Mouse (Mus musculus) neural tube, embryonic 14.5 days (tissue): ENCODE measurements around the gene Cep70. TPM values are rescaled to one million over a fixed set of nuclear protein-coding genes. Genes with fewer than 3 reads are reported as not detected.
A peak's percentile ranks its signal among the peaks of the same experiment; 100 is the strongest.

ENCODE experiments used
- ATAC-seq: fragments of 200-750 bp; cut with Nextera tagmentation; 2 replicates; pipeline ENCODE4 v1.8.0; 2017; ENCODE audit warnings: low read depth, mild to moderate bottlenecking, moderate TSS enrichment, moderate library complexity
- H3K27ac ChIP-seq: fragments of 300-500 bp; sonication (generic); 2 replicates; pipeline ENCODE4 v1.5.1; 2014; ENCODE audit warnings: low read depth, mild to moderate bottlenecking, control low read depth, low read length, moderate library complexity, mixed read lengths
- H3K27me3 ChIP-seq: fragments of 300-500 bp; sonication (generic); 2 replicates; pipeline ENCODE4 v1.6.1; 2014; ENCODE audit warnings: low read length; ENCODE audit not compliant: control insufficient read depth, insufficient read depth
- H3K36me3 ChIP-seq: fragments of 300-500 bp; sonication (generic); 2 replicates; pipeline ENCODE4 v1.6.1; 2014; ENCODE audit warnings: low read length, mixed read lengths; ENCODE audit not compliant: control insufficient read depth, insufficient read depth
- H3K4me1 ChIP-seq: fragments of 300-500 bp; sonication (generic); 2 replicates; pipeline ENCODE4 v1.6.1; 2014; ENCODE audit warnings: low read length; ENCODE audit not compliant: control insufficient read depth, insufficient read depth
- H3K4me2 ChIP-seq: fragments of 300-500 bp; sonication (generic); 2 replicates; pipeline ENCODE4 v1.6.1; 2014; ENCODE audit warnings: mild to moderate bottlenecking, low read depth, low read length, control low read depth
- H3K4me3 ChIP-seq: fragments of 300-500 bp; sonication (generic); 2 replicates; pipeline ENCODE4 v1.5.1; 2014; ENCODE audit warnings: low read depth, low read length, control low read depth, mixed read lengths
- H3K9ac ChIP-seq: fragments of 300-500 bp; sonication (generic); replicated peaks from 2 replicates; pipeline ENCODE4 v1.6.1; 2014; ENCODE audit warnings: low read depth, mild to moderate bottlenecking, control low read depth, low read length, mixed read lengths
- H3K9me3 ChIP-seq: fragments of 300-500 bp; sonication (generic); 2 replicates; pipeline ENCODE4 v1.6.1; 2016; ENCODE audit warnings: low read length; ENCODE audit not compliant: control insufficient read depth
- WGBS: fragments of 180-500 bp; shearing (Covaris S2); extraction: QIAGEN DNeasy Blood & Tissue Kit; methylation state at CpG from one replicate; pipeline ENCODE4 v1.1.7; 2014; 5-methylcytosine and 5-hydroxymethylcytosine counted together
- polyA plus RNA-seq: library from polyadenylated mRNA; unstranded; fragments of >200 nt; fragmentation: Nextera tagmentation; extraction: Ambion mirVana; gene quantifications from 2 replicates; pipeline ENCODE4 v1.2.1, GENCODE M21; 2014

The Cep70 gene
- polyA plus RNA-seq, 1 experiment from 2014 or later, result 62.1 TPM

DNA sequence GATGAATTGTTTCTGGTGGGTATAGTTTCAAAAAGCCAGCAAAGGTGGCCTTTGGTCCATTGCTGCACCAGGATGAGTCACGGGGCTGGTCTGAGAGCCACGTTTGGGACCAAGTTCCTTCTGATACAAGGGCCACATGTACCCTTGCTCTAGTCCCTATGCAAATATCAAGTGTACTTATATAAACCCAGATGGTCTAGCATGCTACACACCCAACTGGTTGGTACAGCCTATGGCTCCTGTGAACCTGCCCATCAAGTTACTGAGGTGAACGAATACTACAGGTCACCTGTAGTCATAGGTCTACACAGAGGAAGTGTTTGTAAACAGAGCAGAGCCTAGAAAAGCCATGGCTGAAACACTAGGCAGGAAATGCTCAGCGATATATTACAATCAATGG lies 93.4 kb downstream of the Cep70 start:
- Histone ChIP-seq H3K36me3 (no peaks in the 10 kb centered on the region), H3K27me3 (no peaks in the 10 kb centered on the region), H3K4me1 (no peaks in the 10 kb centered on the region), H3K4me3 (no peak overlapping the region), H3K27ac (no peak overlapping the region), H3K9ac (no peak overlapping the region), H3K9me3 (no peaks in the 10 kb centered on the region), H3K4me2 (no peak overlapping the region)
- ATAC-seq, result no peak
- WGBS, result 86% methylated on average over 4 of the region's 4 CpGs

- ATAC-seq, result no peak
- WGBS, result 93% methylated on average over 1 of the region's 1 CpGs
These were observed 95.1 kb downstream of the Cep70 start for GRCm38 (mm10) chr9:99338293-99338692.

GRCm38 (mm10) chr9:99339182-99339581 lies 96.0 kb downstream of the Cep70 start:
- Histone ChIP-seq H3K9me3 (no peaks in the 10 kb centered on the region), H3K27me3 (no peaks in the 10 kb centered on the region), H3K27ac (no peak overlapping the region), H3K4me3 (no peak overlapping the region), H3K36me3 (no peaks in the 10 kb centered on the region), H3K4me1 (no peaks in the 10 kb centered on the region), H3K9ac (no peak overlapping the region), H3K4me2 (no peak overlapping the region)
- no peak for ATAC-seq
- 92% methylated on average over 1 of the region's 1 CpGs for WGBS

More at GRCm38 (mm10) chr9:99338293-99338692, 95.1 kb downstream of the Cep70 start:
- no peaks in the 10 kb centered on the region for H3K27me3 ChIP-seq
- H3K9me3 ChIP-seq, result no peaks in the 10 kb centered on the region
- no peak overlapping the region for H3K9ac ChIP-seq
- no peak overlapping the region for H3K4me2 ChIP-seq
- no peak overlapping the region for H3K4me3 ChIP-seq
- no peak overlapping the region for H3K27ac ChIP-seq
- no peaks in the 10 kb centered on the region for H3K36me3 ChIP-seq
- no peaks in the 10 kb centered on the region for H3K4me1 ChIP-seq

DNA sequence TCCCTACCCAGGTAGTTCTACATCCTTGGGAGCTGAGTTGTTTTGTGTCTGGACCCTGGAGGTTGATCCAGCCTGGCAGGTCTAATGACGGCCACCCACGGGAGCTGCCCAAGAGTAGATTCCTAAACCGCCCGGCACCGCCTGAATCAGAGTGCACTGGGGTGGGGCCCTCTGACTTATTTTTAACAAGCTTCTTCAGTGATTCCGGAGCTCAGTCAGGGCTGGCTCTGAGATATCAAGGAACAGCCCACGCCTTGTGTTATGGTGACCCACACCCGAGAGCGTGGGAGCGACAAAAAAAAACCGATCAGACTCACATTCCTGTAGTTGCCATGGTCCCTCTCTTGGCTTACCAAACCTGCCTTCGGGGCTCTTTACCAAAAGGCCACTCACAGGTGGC lies 97.0 kb downstream of the Cep70 start:
- Histone ChIP-seq H3K4me2 (no peak overlapping the region), H3K4me1 (no peaks in the 10 kb centered on the region), H3K36me3 (no peaks in the 10 kb centered on the region), H3K9me3 (no peaks in the 10 kb centered on the region), H3K9ac (no peak overlapping the region), H3K4me3 (no peak overlapping the region), H3K27me3 (no peaks in the 10 kb centered on the region), H3K27ac (no peak overlapping the region)
- no peak for ATAC-seq
- 78% methylated on average over 12 of the region's 12 CpGs for WGBS

GRCm38 (mm10) chr9:99341600-99341999 lies 98.4 kb downstream of the Cep70 start:
- Histone ChIP-seq H3K4me1 (no peaks in the 10 kb centered on the region), H3K4me2 (no peak overlapping the region), H3K9me3 (no peaks in the 10 kb centered on the region), H3K9ac (no peak overlapping the region), H3K36me3 (no peaks in the 10 kb centered on the region), H3K27ac (no peak overlapping the region), H3K4me3 (no peak overlapping the region), H3K27me3 (no peaks in the 10 kb centered on the region)
- no peak for ATAC-seq
- WGBS, result 86% methylated on average over 3 of the region's 3 CpGs

DNA sequence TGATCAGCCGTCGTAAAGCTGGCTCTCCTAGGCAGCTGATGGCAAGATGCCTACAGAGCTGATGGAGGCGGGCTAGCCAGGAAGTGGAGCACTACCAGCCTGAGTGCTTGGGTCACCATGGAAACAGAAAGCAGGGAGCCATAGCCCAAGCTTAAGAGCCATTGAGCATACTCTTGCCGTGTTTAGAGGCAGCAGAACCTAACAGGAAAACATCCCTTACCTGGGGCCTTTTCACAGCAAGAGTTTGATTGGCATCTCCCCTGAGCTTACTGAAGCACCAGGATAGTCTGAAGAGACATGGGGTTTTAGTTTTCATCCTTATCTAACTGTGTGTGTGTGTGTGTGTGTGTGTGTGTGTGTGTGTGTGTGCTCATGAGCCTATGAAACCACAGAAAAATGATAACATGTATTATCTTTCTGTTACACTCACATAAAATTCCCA lies 102.2 kb downstream of the Cep70 start:
- ATAC-seq, result peak; percentile 87
- H3K9ac ChIP-seq, result no peak overlapping the region
- no peaks in the 10 kb centered on the region for H3K4me1 ChIP-seq
- H3K4me2 ChIP-seq, result no peak overlapping the region
- H3K4me3 ChIP-seq, result no peak overlapping the region
- 6% methylated on average over 4 of the region's 4 CpGs for WGBS
- no peaks in the 10 kb centered on the region for H3K9me3 ChIP-seq
- no peaks in the 10 kb centered on the region for H3K27me3 ChIP-seq
- no peak overlapping the region for H3K27ac ChIP-seq
- no peaks in the 10 kb centered on the region for H3K36me3 ChIP-seq

Other genes with a start within 250 kb of the Cep70 start
- gene Gm1123, start 207.7 kb upstream of the Cep70 start, polyA plus RNA-seq, result not detected in 2 replicates
- gene Pik3cb, start 102.7 kb upstream of the Cep70 start, polyA plus RNA-seq, result 2.6 and 6.7 TPM in 2 replicates
- gene Faiml, start 6.1 kb upstream of the Cep70 start, polyA plus RNA-seq, result not detected in 2 replicates
- gene Esyt3, start 115.2 kb downstream of the Cep70 start, polyA plus RNA-seq, result 0.46 and 0.93 TPM in 2 replicates
- 43.4 and 57.9 TPM in 2 replicates for gene Mras, start 194.0 kb downstream of the Cep70 start, polyA plus RNA-seq
- gene Nme9, start 208.1 kb downstream of the Cep70 start, polyA plus RNA-seq, result not detected in 2 replicates